Mouse (Mus musculus) bone marrow, adult 2 months (tissue): ENCODE measurements around the gene Hapln2.

Experiments
- CTCF ChIP-seq: fragments of 200-500 bp; IDR thresholded peaks from 2 replicates; pipeline ENCODE4 v1.5.1; 2011; ENCODE audit warnings: low read length, control low read depth; ENCODE audit not compliant: control insufficient read depth, insufficient read depth
- POLR2A ChIP-seq: fragments of 200-500 bp; IDR thresholded peaks from 2 replicates; pipeline ENCODE4 v1.6.1; 2011; ENCODE audit warnings: low read depth, mild to moderate bottlenecking, control low read depth, low read length, borderline replicate concordance; ENCODE audit not compliant: control insufficient read depth

DNA sequence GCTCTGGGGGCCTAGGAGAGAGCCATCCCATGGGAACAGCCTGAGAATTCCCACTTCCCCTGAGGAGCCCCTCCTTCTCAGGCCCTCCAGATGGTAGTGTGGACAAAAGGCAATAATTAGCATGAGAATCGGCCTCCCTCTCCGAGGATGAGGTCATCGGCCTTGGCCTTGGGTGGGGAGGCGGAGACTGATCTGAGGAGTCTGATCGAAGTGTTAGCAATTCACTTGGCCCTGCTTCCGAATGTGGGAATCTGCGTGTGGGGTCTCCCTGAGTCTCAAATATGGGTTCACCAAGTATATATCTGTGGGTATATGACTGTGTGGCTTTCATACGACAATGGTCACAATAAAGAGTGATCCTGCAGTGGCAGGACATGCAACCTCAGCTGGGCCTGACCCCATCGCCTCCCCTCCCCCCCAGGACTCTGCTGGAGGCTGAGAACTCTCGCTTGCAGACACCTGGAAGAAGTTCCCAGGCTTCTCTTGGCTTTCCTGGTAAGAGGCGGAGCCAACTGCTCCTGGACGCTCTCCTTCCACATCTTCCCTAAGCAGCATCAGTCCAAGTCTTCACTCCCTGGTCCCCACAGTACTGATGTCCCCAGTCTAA is 52.9 kb downstream of the Hapln2 start:
- no peak for TF ChIP-seq CTCF
- TF ChIP-seq POLR2A = no peak
